Mouse (Mus musculus): ENCODE results near the gene P3h3.

P3h3 gene

DNA sequence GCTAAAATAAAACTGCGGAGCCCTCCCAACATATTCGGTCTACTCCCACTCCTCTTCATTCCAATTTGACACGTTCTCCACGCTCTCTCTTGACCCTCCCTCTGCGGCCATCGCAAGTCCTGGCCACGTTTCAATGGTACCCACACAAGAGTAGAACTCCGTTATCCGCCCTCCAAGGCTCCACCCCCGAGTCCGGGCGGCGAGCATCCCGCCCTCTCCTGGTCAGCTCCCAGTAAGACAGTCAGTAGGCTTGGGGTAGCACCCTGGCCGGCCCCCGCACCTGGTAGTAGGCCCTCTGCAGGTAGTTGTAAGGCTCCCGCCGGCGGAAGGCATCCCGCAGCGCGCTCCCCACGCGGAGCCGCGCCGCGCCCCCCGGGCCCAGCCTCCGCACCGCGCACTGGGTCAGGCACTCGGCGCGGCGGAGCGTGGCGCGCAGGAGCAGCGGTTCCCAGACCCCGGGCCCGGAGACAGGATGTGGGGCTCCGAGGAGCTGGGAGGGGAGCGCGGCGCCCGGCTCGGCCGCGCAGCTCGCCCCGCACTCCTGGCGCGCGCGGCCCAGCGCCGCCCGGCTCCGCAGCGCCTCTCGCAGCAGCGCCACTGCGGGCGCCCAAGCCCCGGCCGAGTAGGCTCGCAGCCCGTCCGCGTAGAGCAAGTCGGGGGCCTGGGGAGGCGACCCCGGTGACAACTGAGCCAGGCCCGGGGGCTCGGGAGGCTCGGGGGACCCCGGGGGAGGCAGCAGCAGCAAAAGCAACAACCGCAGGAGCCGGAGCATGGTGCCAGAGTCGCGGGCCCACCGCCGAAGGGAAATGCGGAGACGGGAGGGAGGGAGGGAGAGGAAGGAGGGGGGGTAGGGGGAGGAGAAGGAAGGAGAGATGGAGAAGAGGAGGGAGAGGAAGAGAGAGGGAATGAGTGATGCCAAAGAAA lies at the start of gene P3h3:
TSS of gene P3h3 (minus strand) at position 837 of the 924 bp plus-strand sequence.
- peak; percentile 84 for DNase-seq (ENCODE audit: low read depth)

- no peak for DNase-seq (ENCODE audit: low read depth)
Measured at GRCm38 (mm10) chr6:124904991-124905860, 47.7 kb upstream of the P3h3 start.

- no peak for DNase-seq (ENCODE audit: low read depth)
Measured at GRCm38 (mm10) chr6:124904161-124904981, 46.8 kb upstream of the P3h3 start.

DNA sequence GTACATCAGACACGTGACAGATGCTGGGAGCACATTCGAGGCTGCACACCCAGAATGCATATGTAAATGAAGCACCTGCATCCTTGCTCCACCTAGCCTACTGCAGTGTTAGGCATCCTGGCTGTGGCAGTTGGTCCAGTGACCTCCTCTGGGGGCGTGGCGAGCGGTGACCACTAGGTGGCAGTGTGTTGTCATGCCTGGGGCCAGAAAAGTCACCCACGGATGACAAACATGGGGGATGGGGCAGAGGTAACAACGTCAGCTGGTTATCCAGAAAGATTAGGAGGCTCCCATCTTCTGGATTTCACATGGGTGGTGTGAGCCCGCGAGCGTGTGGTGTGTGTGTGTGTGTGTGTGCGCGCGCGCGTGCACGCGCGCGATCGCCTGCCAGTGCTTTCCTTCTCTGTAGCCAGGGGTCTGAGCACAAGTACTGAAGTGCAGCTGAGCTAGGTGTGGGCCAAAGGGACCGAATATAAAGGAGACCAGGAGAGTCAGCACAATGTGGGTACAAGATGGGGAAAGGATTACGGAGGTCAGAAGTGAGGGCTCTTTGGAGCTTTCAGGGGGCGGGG lies 46.1 kb upstream of the P3h3 start:
- peak; percentile 96 for DNase-seq (ENCODE audit: low read depth)

- peak; percentile 73 for DNase-seq (ENCODE audit: low read depth)
Measured at GRCm38 (mm10) chr6:124901851-124902250, 44.3 kb upstream of the P3h3 start.

DNA sequence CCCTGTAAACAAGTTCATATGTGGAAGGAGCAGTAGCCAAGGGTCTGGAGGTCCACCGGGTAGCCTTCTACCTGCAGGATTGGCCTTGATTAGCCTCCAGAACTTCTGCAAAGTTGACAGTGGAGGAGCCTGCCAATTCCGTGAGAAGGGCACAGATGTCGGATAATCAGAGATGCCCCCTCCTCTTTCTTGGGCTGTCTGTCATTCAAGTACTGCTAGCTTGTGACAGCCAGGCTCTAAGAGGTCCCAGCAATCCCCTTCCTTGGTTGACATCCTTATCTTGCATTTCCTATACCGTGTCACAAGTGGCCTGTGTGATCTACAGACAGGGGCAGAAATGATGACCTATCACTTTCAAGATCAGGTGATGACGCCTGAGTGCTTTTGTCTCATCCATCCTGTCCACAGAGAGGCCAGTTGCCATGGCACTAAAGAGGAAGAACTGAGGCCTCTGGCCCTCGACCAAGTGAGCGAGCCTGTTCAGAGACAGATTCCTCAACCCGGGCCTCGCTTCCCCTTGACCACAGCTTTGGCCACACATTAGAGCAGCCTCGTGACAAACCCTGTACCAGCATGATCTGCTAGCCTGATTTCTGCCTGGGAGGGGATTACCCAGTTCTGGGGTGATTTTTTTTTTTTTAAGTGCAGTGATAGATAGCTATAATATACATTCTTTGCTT lies 43.4 kb upstream of the P3h3 start:
- DNase-seq (ENCODE audit: low read depth), result peak; percentile 88

DNA sequence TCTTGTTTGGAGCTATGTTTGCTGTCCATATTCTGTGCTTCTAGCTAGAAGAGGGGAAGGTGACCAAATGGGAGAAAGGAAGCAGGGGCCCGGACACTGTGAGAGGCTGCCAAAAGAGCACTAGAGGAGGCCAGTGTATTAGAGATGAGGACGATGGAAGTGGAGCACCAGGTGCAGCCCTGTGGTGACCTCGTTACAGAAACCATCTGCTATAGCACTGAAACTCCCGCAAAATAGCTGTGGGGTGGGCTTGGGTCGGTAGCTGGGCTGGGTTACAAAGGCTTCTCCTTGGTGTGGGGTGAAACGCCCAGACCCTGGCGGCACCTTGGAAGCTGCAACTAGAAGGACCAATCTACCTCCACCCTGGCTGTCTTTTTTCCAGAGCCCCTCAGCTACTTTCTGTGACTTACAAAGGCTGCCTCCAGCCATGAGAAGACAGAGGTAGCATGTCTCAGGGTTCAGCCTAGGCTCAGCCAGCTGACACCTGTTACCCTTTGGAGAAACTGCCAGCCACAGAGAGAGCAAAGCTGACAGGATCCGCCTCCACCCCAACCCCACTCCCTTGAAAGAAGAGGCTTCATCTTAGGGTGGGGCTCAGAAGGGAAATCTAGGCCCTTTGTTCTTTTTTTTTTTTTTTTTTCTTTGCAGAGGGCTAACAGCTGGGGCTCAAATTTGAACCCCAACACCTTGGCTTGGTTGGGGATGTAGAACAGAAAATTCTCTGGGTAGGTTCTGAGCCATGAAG lies 42.7 kb upstream of the P3h3 start:
- peak; percentile 68 for DNase-seq (ENCODE audit: low read depth)

GRCm38 (mm10) chr6:124898359-124898758 lies 40.8 kb upstream of the P3h3 start:
- peak; percentile 64 for DNase-seq (ENCODE audit: low read depth)

GRCm38 (mm10) chr6:124894113-124894512 lies 36.6 kb upstream of the P3h3 start:
- peak; percentile 25 for DNase-seq (ENCODE audit: low read depth)

DNA sequence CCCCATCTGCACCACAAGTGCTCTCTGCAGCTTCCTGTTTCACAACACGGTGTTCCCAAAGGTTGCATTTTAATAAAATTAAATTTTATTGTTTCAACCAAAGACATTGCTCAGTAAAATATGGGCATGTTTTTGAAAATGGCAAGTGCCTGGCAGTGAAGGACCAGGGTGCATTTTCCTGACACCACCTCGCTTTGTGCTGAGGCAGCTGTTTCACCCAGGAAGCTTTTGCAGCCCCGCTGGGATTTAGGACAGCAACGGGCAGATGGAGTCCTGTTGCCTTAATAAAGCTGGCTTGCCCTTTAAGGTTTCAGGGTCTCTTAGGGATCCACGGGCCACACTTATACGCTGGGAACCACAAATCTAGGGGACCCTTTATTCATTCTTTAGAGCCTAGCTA lies 33.4 kb upstream of the P3h3 start:
- DNase-seq (ENCODE audit: low read depth), result no peak

DNA sequence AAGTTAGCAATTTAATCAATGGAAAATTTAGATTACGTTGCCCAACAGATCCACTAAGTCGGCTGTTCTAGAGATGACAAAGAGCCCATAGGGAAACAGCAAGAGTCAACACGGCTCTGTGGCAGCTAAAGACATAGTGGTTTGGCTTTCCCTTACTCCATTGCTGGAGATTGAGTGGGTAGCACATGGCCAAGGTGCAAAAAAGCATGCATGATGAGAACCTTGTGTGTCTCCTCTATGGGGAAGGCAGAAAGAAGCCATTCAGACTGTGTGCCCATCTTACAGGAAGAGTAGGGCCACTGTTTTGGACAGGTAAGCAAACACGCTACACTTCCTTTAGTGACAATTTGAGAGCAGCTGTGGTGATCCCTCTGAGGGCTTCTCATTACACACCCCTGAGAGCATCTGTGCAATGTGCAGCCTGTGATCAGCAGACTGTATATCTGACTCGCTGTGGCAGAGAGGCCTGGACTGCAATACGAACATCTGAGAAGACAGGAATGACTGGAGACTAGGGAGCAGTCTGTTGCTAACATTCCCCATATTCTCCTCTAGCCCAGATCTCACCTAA lies 31.1 kb upstream of the P3h3 start:
- DNase-seq (ENCODE audit: low read depth), result peak; percentile 67

DNA sequence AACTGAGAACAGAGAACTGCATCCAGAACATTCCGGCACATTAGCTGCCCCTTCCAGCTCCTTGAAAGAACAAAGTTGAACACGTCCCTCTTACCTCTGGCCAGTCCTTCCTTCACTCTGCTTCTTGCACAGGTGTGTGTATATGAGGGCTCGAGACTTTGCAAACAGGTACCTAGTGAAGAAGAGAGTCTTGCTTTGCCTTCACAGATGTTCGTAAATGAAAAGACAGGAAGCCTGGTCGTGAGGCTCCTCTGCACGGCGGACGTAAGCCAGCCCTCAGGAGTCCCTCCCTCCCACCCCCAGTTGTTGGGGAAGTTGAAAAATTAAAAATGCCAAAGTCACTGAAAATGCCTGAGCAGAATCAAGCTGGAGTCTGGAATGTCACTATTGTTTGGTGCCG lies 30.4 kb upstream of the P3h3 start, which contains the start of gene Cd4:
TSS of gene Cd4 (minus strand) at position 236 of the 400 bp plus-strand sequence.
- peak; percentile 76 for DNase-seq (ENCODE audit: low read depth)

- DNase-seq (ENCODE audit: low read depth), result peak; percentile 59
Measured at GRCm38 (mm10) chr6:124885956-124886381, 28.4 kb upstream of the P3h3 start.

- peak; percentile 91 for DNase-seq (ENCODE audit: low read depth)
Measured at GRCm38 (mm10) chr6:124884714-124885500, 27.4 kb upstream of the P3h3 start.

GRCm38 (mm10) chr6:124883351-124883750 lies 25.8 kb upstream of the P3h3 start:
- no peak for DNase-seq (ENCODE audit: low read depth)

- no peak for DNase-seq (ENCODE audit: low read depth)
Measured at GRCm38 (mm10) chr6:124881821-124882220, 24.3 kb upstream of the P3h3 start.

DNA sequence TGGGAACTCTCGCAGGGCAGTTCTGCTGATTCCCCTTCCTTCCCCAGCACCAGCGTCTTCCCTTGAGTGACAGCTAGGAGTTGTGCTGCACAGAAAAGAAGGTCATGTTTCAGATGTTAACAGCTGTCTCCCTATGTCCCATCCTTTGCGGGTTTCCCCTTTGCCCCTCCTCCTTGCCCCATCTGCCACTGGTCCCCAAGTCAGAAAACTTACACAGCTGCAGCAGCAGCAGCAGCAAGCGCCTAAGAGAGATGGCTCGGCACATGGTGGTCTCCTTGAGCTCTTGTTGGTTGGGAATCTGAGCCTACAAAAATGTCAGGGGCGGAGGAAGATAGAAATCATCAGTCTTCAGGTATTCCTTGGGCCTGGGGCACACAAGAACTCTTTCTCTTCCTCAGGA lies 21.8 kb upstream of the P3h3 start:
- no peak for DNase-seq (ENCODE audit: low read depth)

- DNase-seq (ENCODE audit: low read depth), result no peak
Measured at GRCm38 (mm10) chr6:124874348-124874747, 16.8 kb upstream of the P3h3 start.

DNA sequence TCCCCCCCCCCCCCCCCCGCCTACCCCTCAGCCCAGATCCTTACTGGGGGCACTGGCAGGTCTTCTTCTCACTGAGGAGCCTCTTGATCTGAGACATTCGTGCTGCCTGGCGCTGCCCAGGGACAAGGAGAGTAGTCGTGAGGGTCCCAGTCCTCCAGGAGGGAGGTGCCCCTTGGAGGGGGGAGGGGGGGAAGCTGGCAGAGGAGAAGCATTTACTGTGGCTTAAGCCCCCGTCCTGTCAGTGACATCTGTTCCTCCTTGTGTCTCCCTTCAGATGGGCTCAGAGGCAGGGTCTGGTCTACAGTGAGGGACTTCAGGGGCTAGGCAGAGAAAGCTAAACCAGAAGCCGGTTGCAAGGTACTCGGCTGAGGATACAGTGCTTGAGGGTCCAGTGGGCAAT lies 9.0 kb upstream of the P3h3 start:
- DNase-seq (ENCODE audit: low read depth), result no peak

All from induced T-regulatory cell, adult 2 months (primary cell).